ENCODE assay signal across 26 mouse cellular contexts in genomic region chr2:35283997-35284396, GRCm38 (mm10). TPM values are rescaled to one million over a fixed set of nuclear protein-coding genes. Genes with fewer than 3 reads are reported as not detected.
DNase-seq lines count a peak whose midpoint lies in the region; ATAC-seq and TF ChIP-seq lines count a peak whose summit lies in the region.
"Had no signal": no experiment of that assay in that cellular context is flagged by ENCODE, and none has a peak within 500 bp of the region (broad histone marks: within the 10 kb centered on the region; RNA-seq: fewer than 3 reads in every experiment).

No protein-coding gene starts in this region.

- no peak for TF ChIP-seq CTCF in heart, adult 2 months (IDR thresholded peaks at IDR 0.05)
- no peak for TF ChIP-seq CTCF in kidney, postnatal 0 days (IDR thresholded peaks at IDR 0.05; ENCODE audit: low read depth)
- no peak for TF ChIP-seq CTCF in lung, postnatal 0 days (IDR thresholded peaks at IDR 0.05)

- TF ChIP-seq EP300 in heart, adult 2 months (IDR thresholded peaks at IDR 0.05; ENCODE audit: insufficient read depth, low read depth, low read length): no peak
- no peak for TF ChIP-seq EP300 in lung, postnatal 0 days (IDR thresholded peaks at IDR 0.05)

- ATAC-seq in kidney, postnatal 0 days (replicated peaks; ENCODE audit: low FRiP score, low read depth): peak; percentile 44; the same call in 1 of the 2 replicates
- ATAC-seq in lung, postnatal 0 days: no peak
- no peak for ATAC-seq in liver, embryonic 15.5 days (ENCODE audit: insufficient read depth)
- no peak for ATAC-seq in forebrain, embryonic 13.5 days
- ATAC-seq: CD4-positive, CD25-positive, alpha-beta regulatory T cell, adult 4 months; midbrain, embryonic 15.5 days had no signal

- H3K9me3 ChIP-seq in kidney, postnatal 0 days (replicated peaks; ENCODE audit: low read length): no peaks in the 10 kb centered on the region
- H3K9me3 ChIP-seq in lung, postnatal 0 days (ENCODE audit: low read length): no peaks in the 10 kb centered on the region
- no peaks in the 10 kb centered on the region for H3K9me3 ChIP-seq in liver, embryonic 15.5 days (replicated peaks)
- no peaks in the 10 kb centered on the region for H3K9me3 ChIP-seq in forebrain, embryonic 13.5 days (replicated peaks)
- H3K9me3 ChIP-seq: embryonic facial prominence, embryonic 12.5 days; hindbrain, embryonic 12.5 days; midbrain, embryonic 15.5 days; neural tube, embryonic 13.5 days had no signal

- no peaks in the 10 kb centered on the region for H3K36me3 ChIP-seq in heart, adult 2 months (ENCODE audit: control insufficient read depth, insufficient read depth, low read length)
- 0 out of 2 replicates have a peak, but pooled peaks cover 12% of the 10 kb centered on the region for H3K36me3 ChIP-seq in kidney, postnatal 0 days (ENCODE audit: insufficient read depth, low read length)
- no peaks in the 10 kb centered on the region for H3K36me3 ChIP-seq in lung, postnatal 0 days (ENCODE audit: insufficient read depth, low read length)
- H3K36me3 ChIP-seq in liver, embryonic 15.5 days (replicated peaks): peaks cover 12% of the 10 kb centered on the region; the same call in 1 of the 2 replicates
- no peaks in the 10 kb centered on the region for H3K36me3 ChIP-seq in forebrain, embryonic 13.5 days (ENCODE audit: poor library complexity, severe bottlenecking)
- H3K36me3 ChIP-seq: hindbrain, embryonic 12.5 days; midbrain, embryonic 15.5 days; neural tube, embryonic 13.5 days had no signal

- intact Hi-C loops in heart, adult 2 months (cut with DNase I): no loop called here

- DNase-seq in heart, adult 2 months: no peak
- no peak for DNase-seq in heart, adult 9 months (ENCODE audit: low spot score in 2 of 2)
- DNase-seq in kidney, postnatal 0 days (ENCODE audit: low spot score): no peak
- no peak for DNase-seq in kidney, adult 18-20 months
- DNase-seq in lung, postnatal 0 days (ENCODE audit: low spot score): no peak
- DNase-seq in lung, postnatal 25 days (ENCODE audit: low spot score): no peak
- DNase-seq: adrenal gland, postnatal 36 days; cerebellum, adult 11-12 months; cerebellum, postnatal 10 days; kidney, adult 2 months; kidney, postnatal 4 days; layer of hippocampus, adult 9-11 months; lung, postnatal 10 days; retina, postnatal 1 day; right cerebral cortex, postnatal 25 days; spleen, adult 18-20 months; thymus, postnatal 25 days had no signal

- H3K4me3 ChIP-seq in heart, adult 2 months: peak overlapping the region; percentile 43; the same call in 1 of the 2 replicates
- no peak overlapping the region for H3K4me3 ChIP-seq in kidney, postnatal 0 days (replicated peaks; ENCODE audit: low read depth, low read length)
- H3K4me3 ChIP-seq in lung, postnatal 0 days (ENCODE audit: low read depth, low read length): 0 out of 2 replicates have a peak overlapping the region, but pooled peaks have one; percentile 47
- no peak overlapping the region for H3K4me3 ChIP-seq in liver, embryonic 15.5 days (replicated peaks)
- H3K4me3 ChIP-seq in forebrain, embryonic 13.5 days: no peak overlapping the region
- H3K4me3 ChIP-seq: embryonic facial prominence, embryonic 12.5 days; hindbrain, embryonic 12.5 days; left cerebral cortex, adult 2 months; midbrain, embryonic 15.5 days; myocyte; neural tube, embryonic 13.5 days had no signal

- no peaks in the 10 kb centered on the region for H3K79me2 ChIP-seq in heart, adult 2 months (replicated peaks; ENCODE audit: control insufficient read depth, insufficient read depth, low read length)

- no peaks in the 10 kb centered on the region for H3K4me1 ChIP-seq in heart, adult 2 months (ENCODE audit: control insufficient read depth, insufficient read depth, low read length)
- 0 out of 2 replicates have a peak, but pooled peaks cover 13% of the 10 kb centered on the region for H3K4me1 ChIP-seq in kidney, postnatal 0 days (replicated peaks; ENCODE audit: insufficient read depth, low read length)
- H3K4me1 ChIP-seq in lung, postnatal 0 days (ENCODE audit: insufficient read depth, low read depth, low read length): peaks cover 19% of the 10 kb centered on the region
- H3K4me1 ChIP-seq in liver, embryonic 15.5 days (replicated peaks): peaks cover 22% of the 10 kb centered on the region
- H3K4me1 ChIP-seq in forebrain, embryonic 13.5 days: peaks cover 6% of the 10 kb centered on the region; the same call in 1 of the 2 replicates

- no peaks in the 10 kb centered on the region for H3K27me3 ChIP-seq in heart, adult 2 months (ENCODE audit: control insufficient read depth, insufficient read depth, low read length)
- no peaks in the 10 kb centered on the region for H3K27me3 ChIP-seq in kidney, postnatal 0 days (ENCODE audit: insufficient read depth, low read length)
- H3K27me3 ChIP-seq in lung, postnatal 0 days (replicated peaks; ENCODE audit: insufficient read depth, low read length): no peaks in the 10 kb centered on the region
- H3K27me3 ChIP-seq in liver, embryonic 15.5 days: peaks cover 47% of the 10 kb centered on the region
- peaks cover 40% of the 10 kb centered on the region for H3K27me3 ChIP-seq in forebrain, embryonic 13.5 days

- WGBS in heart, adult 2 months: 87% methylated on average over 4 of the region's 4 CpGs
- 86% methylated on average over 4 of the region's 4 CpGs for WGBS in kidney, postnatal 0 days
- WGBS in lung, postnatal 0 days: 82% methylated on average over 4 of the region's 4 CpGs
- WGBS in liver, embryonic 15.5 days (ENCODE audit: insufficient replicate concordance): 67% methylated on average over 4 of the region's 4 CpGs
- WGBS in forebrain, embryonic 13.5 days: 84% methylated on average over 4 of the region's 4 CpGs

- no peak overlapping the region for H3K9ac ChIP-seq in heart, adult 2 months (ENCODE audit: low read depth, low read length)
- H3K9ac ChIP-seq in kidney, postnatal 0 days (ENCODE audit: low read depth, low read length): no peak overlapping the region
- no peak overlapping the region for H3K9ac ChIP-seq in lung, postnatal 0 days (replicated peaks; ENCODE audit: low read depth)
- H3K9ac ChIP-seq in liver, embryonic 15.5 days: no peak overlapping the region
- no peak overlapping the region for H3K9ac ChIP-seq in forebrain, embryonic 13.5 days
- H3K9ac ChIP-seq: embryonic facial prominence, embryonic 12.5 days; hindbrain, embryonic 12.5 days; midbrain, embryonic 15.5 days; neural tube, embryonic 13.5 days had no signal

- no peak overlapping the region for H3K4me2 ChIP-seq in kidney, postnatal 0 days (ENCODE audit: low read length)
- H3K4me2 ChIP-seq in lung, postnatal 0 days (replicated peaks; ENCODE audit: low read depth, low read length): peak overlapping the region; percentile 62
- peak overlapping the region; percentile 64; the same call in 1 of the 2 replicates for H3K4me2 ChIP-seq in liver, embryonic 15.5 days
- no peak overlapping the region for H3K4me2 ChIP-seq in forebrain, embryonic 13.5 days
- H3K4me2 ChIP-seq: embryonic facial prominence, embryonic 12.5 days; hindbrain, embryonic 12.5 days; midbrain, embryonic 15.5 days; neural tube, embryonic 13.5 days had no signal

- no peak overlapping the region for H3K27ac ChIP-seq in heart, adult 2 months
- H3K27ac ChIP-seq in kidney, postnatal 0 days: no peak overlapping the region
- no peak overlapping the region for H3K27ac ChIP-seq in lung, postnatal 0 days (ENCODE audit: low read length)
- H3K27ac ChIP-seq in liver, embryonic 15.5 days (replicated peaks): no peak overlapping the region
- H3K27ac ChIP-seq in forebrain, embryonic 13.5 days: no peak overlapping the region
- H3K27ac ChIP-seq: embryonic facial prominence, embryonic 12.5 days; hindbrain, embryonic 12.5 days; left cerebral cortex, adult 2 months; midbrain, embryonic 15.5 days; neural tube, embryonic 13.5 days had no signal

- TF ChIP-seq POLR2A in heart, adult 2 months (IDR thresholded peaks at IDR 0.05; ENCODE audit: insufficient read depth, low read depth, low read length): no peak

RNA-seq across cellular contexts. Expression of gene Gsn, which starts 27.8 kb away (rescaled TPM):
- total RNA-seq in heart, adult 2 months (2021): 1,000 to 10,000 TPM in 1 of 2 experiments, 100 to 1,000 TPM in 1; 878 to 1,097 TPM
- polyA plus RNA-seq in heart, adult 2 months (2012; rRNA removed): 1,373 and 1,759 TPM in 2 replicates
- 158 and 159 TPM in 2 replicates for polyA plus RNA-seq in kidney, postnatal 0 days (2015; fragmentation: Nextera tagmentation; extraction: Ambion mirVana)
- polyA plus RNA-seq in lung, postnatal 0 days (2015; fragmentation: Nextera tagmentation; extraction: Ambion mirVana): 956 and 1,007 TPM in 2 replicates
- 134 and 144 TPM in 2 replicates for polyA plus RNA-seq in liver, embryonic 15.5 days (2015; fragmentation: Nextera tagmentation; extraction: Ambion mirVana)
- polyA plus RNA-seq in forebrain, embryonic 13.5 days (2015; fragmentation: Nextera tagmentation; extraction: Ambion mirVana): 13.3 and 14.3 TPM in 2 replicates

RNA-seq across cellular contexts. Expression of gene Stom, which starts 52.8 kb away (rescaled TPM):
- total RNA-seq in heart, adult 2 months (2021): 10 to 100 TPM; 82.4 to 87.5 TPM
- 75.6 and 147 TPM in 2 replicates for polyA plus RNA-seq in heart, adult 2 months (2012; rRNA removed)
- polyA plus RNA-seq in kidney, postnatal 0 days (2015; fragmentation: Nextera tagmentation; extraction: Ambion mirVana): 29.7 and 31.4 TPM in 2 replicates
- polyA plus RNA-seq in lung, postnatal 0 days (2015; fragmentation: Nextera tagmentation; extraction: Ambion mirVana): 76.9 and 86.2 TPM in 2 replicates
- 169 and 191 TPM in 2 replicates for polyA plus RNA-seq in liver, embryonic 15.5 days (2015; fragmentation: Nextera tagmentation; extraction: Ambion mirVana)
- polyA plus RNA-seq in forebrain, embryonic 13.5 days (2015; fragmentation: Nextera tagmentation; extraction: Ambion mirVana): 8.0 and 9.4 TPM in 2 replicates

Comparison
In these comparisons a context has a peak if more than half of its experiments do, and no peak if none do; other contexts are left out.
1. H3K4me3 ChIP-seq: peak in heart, adult 2 months (single experiment) and lung, postnatal 0 days (single experiment); none in kidney, postnatal 0 days (single experiment), liver, embryonic 15.5 days (single experiment) and forebrain, embryonic 13.5 days (single experiment).
2. H3K4me2 ChIP-seq: peak in lung, postnatal 0 days (single experiment) and liver, embryonic 15.5 days (single experiment); none in kidney, postnatal 0 days (single experiment) and forebrain, embryonic 13.5 days (single experiment).